Mouse (Mus musculus): ENCODE data around the gene Trex2.

Trex2 gene

DNA sequence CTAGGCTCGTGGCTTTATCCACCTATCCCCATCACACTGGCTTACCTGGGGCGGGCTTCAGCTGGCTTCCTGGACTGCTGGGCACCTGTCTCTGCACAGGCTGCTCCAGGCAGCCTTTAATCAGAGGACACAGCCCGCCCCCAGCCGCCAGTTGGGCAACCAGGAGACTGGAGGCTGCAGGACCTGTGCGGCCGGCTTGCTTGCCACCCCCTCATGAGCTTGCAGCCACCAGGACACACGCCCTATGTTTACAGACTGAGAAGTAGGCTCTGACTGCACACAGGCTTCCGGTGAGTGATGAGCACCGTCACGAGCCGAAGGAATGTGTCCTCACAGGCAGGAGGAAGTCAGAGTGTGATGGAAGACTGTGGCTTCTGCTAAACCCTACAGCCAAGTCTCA, at the start of gene Trex2:
Trex2 (minus strand) TSS at position 93 of the 400 bp plus-strand sequence.
- DNase-seq (ENCODE audit: low spot score in 2 of 2), result no peak

DNA sequence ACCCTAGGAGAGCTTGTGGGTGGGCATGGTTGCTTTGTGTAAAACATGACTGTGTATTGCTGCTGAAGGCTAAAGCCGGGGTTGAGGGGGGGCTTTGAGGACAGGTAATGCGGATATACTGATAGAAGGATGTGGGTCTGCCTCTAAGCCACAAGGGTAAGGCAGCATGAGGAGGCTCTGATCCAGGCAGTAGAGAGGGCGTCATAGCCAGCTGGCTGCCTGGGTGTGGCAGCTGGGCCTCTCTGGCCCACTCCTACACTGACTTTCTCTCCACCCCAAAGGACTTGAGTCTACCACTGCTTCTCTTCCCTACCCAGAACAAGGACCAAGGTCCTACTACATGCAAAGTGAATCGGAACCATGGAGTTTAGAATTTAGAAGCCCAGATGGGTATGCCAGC, 49.7 kb upstream of the Trex2 start:
- DNase-seq (ENCODE audit: low spot score in 2 of 2), result no peak

DNA sequence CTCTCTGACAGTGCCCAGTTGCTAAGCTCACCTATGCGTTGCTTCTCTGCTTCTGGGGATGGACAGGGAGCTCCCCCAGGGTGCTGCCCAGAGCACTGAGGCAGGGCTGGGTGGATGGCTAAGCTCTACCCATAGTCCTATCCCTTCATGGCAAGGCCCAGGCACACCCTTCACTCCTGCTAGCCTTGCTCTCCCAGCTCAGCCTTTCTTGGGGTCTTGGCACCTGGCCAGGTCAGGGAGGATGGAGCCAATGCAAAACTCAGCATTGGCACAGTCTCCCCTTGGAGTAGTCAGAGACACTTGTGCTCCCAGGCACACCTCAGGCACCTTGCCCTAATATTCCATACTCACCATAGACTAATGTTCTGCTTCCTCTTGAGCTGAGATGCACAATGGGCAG, 48.9 kb upstream of the Trex2 start:
- no peak for DNase-seq (ENCODE audit: low spot score in 2 of 2)

DNA sequence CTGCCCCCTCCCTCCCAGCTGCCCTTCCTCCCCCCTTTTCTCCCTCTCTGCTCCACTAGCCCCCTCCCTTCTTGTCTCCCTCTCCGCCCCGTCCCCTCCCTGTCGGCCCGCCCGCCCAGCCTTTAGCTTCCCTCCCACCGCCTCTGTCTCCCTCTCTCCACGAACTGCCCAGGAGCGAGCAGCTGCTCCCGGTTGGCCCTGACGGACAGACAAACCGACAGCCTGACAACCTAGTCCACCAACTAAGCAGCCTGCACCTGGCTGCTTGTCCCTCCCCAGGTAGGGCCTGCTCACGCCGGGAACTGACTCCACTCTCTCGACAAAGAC, 48.3 kb upstream of the Trex2 start, which contains the start of gene Bgn:
Bgn (plus strand) TSS at position 119 of the 327 bp plus-strand sequence.
- DNase-seq (ENCODE audit: low spot score in 2 of 2), result no peak

DNA sequence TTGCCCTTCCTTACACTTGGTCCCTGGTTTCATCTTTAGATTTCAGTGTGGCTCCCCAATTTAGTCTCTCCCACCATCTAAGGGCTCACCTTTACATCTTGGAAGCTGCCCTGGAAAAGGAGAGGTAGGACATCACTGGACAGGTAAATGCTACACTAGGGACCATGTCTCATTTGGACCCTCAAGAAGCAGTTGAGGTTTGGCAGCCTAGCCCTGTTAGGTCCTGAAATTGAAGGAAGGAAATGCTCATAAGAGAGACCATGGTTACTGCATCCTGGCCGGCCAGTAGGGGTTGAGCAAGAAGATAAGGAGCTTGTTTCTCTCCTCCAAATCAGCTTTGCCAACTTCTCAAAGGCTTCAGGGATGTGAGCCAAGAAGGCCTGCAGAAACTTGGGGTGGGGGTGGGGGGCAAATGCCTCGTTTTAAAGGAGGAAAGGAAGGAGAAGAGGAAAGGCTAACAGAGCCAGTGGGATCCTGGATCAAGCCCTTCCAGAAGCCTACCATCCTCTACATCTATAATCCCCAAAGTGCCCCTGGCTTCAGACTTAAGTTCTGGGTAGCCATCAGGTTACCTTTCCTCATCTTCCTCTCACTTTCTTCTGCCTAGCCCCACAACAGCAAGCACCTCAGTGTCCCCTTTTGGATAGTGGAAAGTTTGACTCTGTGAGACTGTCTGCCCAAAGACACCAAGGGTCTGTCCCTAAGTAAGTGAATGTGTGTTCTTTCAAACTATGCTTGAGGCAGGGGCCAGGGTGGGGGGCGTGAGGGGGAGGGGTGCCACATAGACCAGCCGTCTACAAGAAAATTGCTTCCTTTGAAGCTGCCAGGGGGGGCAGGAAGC, 47.7 kb upstream of the Trex2 start:
- DNase-seq (ENCODE audit: low spot score in 2 of 2), result no peak

DNA sequence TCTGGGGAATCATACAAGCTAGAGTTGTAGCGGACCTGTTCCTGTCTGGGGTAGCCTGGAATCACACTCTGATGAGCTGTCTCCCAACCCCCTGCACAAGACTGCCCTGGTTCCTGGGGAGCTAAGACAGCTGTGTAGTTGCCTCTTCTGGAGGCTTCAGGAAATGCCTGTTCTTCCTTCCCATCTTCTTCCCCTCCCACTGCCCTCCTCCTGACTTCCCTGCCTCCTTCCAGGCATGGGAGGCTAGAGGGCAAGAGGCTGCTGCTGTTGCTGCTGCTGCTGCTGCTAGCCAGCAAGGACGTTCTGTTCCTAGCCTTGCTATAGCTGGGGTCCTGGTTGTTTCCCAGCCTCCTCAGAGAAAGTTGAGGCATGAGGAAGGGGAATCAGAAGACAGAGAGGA, 45.2 kb upstream of the Trex2 start:
- DNase-seq (ENCODE audit: low spot score in 2 of 2), result no peak

DNA sequence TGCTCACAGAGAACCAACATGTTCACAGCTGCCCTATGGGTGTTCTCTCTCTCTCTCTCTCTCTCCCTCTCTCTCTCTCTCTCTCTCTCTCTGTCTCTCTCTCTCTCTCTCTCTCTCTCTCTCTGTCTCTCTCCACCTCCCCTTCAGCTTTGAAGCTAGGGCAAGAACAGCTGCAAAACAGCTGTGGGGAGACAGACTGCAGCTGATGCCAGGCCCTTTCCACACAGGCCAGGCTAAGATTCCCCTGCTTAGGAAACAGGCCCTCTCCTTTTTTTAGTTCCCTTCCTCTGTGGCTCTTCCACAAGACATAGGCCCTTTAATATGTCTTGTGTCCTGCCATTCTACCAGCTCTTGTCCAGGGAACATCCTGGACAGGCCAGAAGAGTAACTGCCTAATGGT, 44.5 kb upstream of the Trex2 start:
- DNase-seq (ENCODE audit: low spot score in 2 of 2), result no peak

DNA sequence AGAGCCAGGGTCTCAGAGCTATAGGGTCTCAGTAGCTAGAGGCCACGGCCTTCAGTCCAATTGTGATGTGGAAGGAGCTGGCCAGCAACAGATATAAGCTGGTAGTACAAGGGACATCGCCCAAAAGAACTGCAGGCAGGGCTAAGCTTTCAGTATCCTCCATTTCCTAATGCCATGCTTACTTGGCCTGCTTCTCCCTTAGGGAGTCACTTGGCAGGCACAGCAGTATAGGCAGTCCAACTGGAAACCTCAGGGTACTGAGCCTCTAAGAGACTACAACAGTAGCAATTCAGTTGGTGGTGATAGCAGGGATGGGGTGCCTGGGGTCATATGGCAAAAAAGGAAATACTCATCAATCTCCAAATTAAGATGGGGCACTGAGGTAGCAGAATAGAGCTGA, 42.4 kb upstream of the Trex2 start:
- DNase-seq (ENCODE audit: low spot score in 2 of 2), result no peak

DNA sequence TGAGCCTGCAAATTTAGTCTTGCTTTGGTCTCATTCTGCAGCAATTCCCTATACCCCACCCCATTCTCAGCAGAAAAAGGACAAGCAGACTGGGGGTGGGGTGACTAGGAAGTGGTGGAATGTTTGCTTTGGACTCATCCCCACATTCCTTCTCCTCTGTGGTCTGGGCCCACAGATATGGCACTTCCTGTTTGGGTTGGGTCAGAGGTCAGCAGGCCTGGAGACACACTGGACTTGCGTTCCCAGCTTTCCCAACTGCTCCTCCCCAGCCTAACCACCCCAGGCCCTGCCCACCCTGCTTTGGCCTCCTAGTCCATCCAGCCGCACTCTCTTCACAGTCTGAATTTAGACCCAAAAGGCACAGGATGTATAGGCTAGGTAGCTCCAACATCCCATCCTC, 41.5 kb upstream of the Trex2 start:
- no peak for DNase-seq (ENCODE audit: low spot score in 2 of 2)

DNA sequence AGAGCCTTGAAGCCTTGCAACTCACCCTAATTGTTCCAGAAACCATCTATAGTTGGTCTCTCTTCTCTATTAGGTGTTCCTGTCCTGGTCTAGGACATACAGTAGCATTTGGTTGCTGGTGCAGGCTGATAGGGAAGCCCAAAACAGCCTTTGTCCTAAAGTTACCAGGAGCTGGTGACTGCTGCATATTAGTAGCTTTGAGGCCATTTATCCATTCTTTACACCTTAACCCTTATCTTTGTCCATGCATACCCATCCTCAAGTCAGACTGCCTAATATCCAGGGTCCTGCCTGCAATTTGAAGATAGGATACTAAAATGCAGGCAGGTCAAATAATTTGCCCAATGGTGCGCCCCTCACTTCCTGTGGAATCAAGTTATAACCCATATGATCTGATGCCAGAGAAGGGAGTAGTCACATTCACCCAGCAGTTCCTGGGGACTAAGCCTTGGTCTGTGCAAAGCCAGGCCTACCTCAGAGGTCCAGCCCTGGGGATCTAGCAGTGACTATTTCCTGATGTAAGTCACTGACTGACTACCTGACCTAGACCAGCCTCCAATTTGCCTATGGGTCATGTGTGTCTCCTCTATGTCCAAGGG, 40.6 kb upstream of the Trex2 start:
- DNase-seq (ENCODE audit: low spot score in 2 of 2), result no peak

DNA sequence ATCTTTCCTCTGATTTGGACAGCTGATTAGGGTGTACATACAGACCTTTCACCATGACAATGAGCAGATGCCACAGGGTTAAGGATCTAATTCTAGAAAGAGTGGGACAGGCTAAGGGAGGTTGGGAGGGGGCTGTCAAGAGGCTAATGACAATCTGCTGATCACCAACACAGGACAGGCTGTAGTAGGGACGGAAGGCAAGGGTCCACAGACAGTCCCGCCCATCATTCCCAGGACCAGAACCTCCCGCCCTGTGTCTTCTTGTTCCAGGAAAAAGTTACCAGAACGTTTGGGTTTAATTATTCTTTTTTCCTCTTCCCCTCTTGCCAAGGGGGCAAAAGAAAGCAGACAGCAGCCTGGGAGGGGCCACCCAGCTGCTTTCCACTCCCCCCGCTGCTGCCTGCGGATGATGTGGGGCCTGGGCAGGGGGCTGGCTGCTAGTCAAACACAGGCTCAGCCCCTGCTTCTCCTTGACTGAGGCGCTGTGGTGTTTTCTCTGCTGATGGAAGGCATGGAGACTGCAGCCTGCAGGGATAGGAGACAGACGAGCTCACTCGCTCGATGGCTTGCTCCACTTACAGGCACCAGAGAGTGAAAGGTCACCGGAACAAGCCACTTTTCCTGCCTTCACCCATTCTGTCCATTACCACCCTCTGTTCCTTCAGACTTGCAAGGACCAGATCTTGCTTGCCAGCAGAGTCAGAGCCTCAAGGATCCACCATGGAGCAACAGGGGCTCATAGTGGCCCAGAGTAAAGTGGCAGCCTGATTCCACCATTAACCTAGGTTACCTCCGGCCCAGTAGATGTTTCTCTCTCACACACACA, 39.4 kb upstream of the Trex2 start:
- no peak for DNase-seq (ENCODE audit: low spot score in 2 of 2)

DNA sequence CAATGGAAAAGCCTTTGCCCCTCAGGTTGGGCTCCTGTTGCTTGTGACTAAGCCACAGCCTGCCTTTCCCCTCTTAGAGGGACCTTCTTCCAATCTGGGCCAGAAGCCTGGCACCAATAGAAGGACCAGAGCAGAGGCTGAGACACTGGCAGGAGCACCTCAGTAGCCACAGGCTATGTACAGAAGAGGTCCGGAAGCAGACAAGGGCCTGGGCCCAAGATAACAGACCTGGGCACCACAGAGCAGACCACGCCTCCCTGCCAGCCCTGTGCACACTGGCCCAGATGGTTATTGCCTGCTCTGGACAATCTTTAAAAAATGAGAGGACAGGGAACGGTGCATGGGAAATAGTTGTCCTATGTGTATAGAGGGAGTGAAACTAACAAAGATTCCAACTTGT, 36.6 kb upstream of the Trex2 start:
- no peak for DNase-seq (ENCODE audit: low spot score in 2 of 2)

DNA sequence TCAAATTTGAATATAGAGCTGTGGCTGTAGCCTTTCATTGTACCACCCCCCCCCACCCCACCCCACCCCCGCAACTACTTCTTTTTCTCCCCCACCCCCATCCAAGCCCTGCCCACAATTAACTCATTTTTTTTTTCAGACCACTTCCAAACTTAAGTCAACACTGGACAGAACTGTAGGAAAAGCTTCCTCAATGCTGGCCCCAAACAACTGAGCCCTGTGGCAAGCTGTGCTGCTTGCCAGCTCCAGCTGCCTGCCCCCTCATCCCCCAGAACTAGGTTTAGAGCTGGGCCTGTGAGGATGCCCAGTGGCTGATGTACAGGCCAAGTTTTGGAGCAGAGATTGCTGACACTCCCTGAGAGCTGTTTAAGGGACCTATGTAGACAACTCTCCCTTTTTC, 33.6 kb upstream of the Trex2 start:
- no peak for DNase-seq (ENCODE audit: low spot score in 2 of 2)

DNA sequence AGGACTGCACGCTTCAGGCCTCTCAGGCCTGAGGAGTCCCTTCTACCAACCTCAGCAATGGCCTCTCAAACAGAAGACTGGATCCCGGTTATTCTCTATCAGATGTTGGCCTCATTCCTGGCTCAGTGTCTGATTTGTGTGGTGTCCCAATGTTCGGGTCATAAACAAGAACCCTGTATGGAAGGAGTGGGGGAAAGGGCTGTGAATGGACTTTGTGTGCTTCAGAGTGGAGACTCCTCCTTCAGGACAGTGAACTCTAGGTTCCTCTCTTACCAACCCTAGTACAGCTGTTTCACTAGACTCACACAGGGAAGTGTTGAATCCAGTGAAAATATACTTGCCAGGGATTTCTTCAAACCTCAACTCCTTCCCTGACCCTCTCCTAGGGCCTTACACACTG, 33.2 kb upstream of the Trex2 start:
- no peak for DNase-seq (ENCODE audit: low spot score in 2 of 2)

DNA sequence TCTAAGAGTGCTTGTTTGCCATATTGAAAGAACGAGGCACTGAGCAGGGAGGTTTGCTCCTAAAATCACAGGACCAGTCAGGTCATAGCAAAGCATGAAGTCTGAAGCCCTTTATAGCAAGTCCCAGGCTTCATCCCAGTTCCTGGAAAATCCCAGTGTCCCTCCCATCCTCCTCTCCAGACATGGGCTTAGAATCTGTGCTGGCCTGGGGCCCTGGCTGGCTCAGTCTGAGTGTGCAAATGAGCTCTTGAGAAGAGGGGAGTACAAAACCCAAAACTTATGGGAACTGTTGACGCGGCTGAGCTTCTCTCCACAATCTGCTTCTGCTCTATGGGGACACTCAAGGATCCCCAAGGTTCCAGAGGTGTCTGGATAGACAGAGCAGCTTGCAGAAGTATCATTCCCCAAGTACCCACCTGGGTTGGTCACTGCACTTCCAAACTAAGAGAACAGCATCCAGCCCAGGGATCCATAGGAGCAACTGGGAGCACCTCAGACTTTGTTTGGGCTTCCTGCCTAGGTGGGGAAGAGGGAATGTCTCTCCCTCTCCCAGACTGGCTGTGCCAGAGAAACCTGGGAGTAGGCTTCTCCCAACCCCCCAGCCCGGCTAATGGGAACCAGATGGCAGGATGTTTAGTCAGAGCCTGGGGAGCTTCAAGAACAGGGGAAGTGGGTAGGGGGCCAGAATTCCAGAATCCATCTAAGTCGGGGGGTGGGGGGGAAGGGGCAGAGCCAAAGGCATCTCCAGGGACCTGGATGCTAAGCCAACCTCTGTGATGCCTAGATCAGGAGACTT, 32.5 kb upstream of the Trex2 start:
- DNase-seq (ENCODE audit: low spot score in 2 of 2), result no peak

DNA sequence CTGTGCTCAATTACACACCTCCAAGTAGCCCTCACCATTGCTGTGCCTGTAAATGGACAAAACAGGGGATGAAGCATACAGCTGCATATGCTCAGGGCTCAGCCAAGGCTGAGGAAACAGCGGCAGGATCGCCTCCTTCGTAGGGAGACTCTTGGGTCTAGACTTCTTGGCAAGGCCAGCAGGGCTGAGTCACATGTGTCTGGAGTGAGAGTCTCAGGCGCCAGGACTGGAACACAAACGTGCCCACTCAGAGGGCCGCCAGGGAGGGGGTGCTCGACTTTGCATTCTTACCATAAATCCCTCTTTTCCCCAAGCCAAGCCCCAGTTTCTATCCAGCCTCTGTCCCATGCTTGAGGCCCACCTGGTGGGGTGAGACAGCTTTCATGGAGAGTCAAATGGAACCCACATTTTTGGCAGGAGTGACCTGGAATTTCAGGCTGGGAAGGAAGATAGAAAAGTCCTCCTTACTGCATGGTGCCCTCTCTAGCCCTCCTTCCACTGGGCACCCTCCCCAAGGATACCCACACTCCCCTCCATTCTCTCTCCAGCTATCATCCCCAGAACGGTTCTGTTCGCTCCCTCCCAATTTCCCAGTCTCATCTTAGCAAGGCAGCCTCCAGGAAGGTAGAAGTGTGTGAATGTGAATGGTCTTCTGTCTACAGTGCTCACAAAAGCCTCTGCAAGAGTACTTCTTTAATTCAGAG, 30.5 kb upstream of the Trex2 start:
- no peak for DNase-seq (ENCODE audit: low spot score in 2 of 2)

DNA sequence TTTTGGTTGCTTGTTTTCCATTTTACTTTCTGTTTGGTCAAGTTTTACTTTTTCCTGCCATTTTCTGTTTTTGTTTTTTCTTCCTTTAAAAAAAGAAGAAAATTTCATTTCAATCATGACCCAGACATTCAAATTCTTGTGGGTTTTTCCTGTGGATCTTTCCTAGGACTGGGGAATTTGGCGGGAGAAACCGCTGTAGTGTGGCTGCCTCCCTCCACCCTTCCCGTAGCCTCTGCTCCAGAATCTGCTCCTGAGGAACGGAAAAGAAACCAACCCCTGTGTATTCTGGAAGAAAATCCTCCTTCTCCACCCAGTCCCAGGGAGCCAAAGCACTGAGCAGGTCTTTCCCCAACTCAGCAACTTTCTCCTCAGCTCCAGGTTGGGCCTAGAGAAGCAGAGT, 25.6 kb upstream of the Trex2 start:
- DNase-seq (ENCODE audit: low spot score in 2 of 2), result no peak

DNA sequence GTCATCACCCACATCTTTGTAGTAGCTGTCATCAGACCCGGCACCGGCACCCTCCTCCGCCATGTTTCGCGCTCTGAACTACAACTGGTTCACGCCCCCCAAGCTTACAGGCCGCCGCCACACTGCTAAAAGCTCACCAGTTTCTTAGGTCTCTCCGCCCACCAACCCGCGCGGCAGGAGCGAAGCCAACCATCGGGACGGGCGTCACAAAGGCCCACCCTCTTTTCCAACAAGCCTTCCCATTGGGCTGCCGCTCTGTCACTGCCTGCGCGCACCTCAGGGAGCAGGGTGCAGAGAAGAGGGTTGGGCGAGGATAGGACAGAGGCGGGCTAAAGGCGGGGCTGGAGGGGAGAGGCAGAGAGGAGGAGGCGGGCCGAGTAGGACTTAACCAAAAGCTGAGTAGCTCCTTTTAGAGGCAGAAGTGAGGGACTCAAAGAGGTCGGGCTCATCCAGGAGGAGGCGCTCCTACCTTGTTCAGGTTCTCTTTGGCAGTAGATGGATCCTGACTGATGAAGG, 23.8 kb upstream of the Trex2 start, which contains the start of gene Haus7:
Haus7 (minus strand) TSS at position 168 of the 516 bp plus-strand sequence.
- peak; percentile 94 for DNase-seq (ENCODE audit: low spot score in 2 of 2)

DNA sequence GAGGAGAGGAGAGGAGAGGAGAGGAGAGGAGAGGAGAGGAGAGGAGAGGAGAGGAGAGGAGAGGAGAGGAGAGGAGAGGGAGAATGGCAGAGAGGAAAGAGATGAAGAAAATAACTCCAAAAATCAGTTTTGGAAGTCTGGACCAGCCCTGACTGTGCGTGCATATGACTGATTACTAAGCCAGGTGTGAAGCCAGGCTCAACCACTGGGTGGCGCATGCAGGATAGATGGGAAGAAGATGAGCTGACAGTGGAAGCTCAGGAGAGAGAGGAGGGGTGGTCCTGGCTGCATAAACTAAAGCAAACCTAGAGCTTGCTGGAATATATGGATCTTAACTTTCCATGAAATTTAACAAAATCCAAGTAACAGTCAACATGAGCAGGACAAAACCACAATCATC, 16.8 kb upstream of the Trex2 start:
- peak; percentile 24 to 31 for DNase-seq (ENCODE audit: low spot score in 2 of 2)

DNA sequence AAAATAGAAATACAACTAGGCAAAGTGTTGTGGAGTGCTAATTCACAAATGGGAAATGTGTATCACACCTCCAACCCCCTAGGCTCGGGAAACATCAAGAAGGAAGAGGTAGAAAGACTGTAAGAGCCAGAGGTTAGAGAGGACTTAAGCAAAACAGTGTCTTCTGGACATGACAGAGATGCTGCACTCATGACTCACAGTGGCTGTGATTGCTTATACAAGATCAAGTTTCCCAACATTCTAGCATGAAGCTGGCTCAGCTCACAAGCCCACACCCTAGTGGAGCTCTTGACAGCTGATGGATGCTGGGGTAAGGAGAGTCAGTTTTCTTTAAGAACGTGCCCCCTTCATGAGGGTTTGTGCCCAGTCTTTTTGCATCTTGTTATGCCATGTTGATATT, 6.3 kb upstream of the Trex2 start:
- no peak for DNase-seq (ENCODE audit: low spot score in 2 of 2)

DNA sequence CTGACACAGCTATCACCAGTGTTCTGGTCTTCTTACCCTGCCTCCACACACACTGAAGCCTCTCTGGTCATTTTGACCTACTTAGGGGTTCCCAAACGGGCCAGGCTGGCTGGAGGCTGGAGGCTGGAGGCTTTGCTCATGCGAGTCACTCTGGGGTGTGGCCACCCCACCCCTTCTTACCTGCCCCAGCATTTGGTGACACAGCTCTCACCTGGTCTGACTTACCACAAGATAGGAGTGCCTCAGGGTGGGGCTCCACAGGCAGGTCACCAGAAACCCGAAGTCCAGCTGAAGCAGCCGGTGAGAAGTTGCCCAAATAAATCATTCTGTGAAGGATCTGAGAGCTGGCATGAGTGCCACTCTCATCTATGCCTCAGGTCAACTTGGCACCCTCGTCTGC, 2.3 kb downstream of the Trex2 start:
- DNase-seq (ENCODE audit: low spot score in 2 of 2), result no peak
